Mouse (Mus musculus) cerebellum, adult 2 months (tissue): ENCODE measurements at regions not wholly inside any gene's neighbourhood (a gene's known extent, or its start where the extent isn't known, plus 50 kb on each side); places are given as distances from the start of the nearest gene placed in this dataset.

Source experiments
- DNase-seq, 2 experiments: peaks; one replicate each; pipeline ENCODE4 v3.0.0; 2021
- H3K27ac ChIP-seq: fragments of 200-500 bp; 2 replicates; pipeline ENCODE4 v1.5.1; 2012; ENCODE audit warnings: low read length, control low read depth, inconsistent platforms; ENCODE audit not compliant: insufficient read depth
- H3K27me3 ChIP-seq: fragments of 200-500 bp; 2 replicates; pipeline ENCODE4 v1.6.1; 2012; ENCODE audit warnings: inconsistent platforms, mild to moderate bottlenecking, low read length, moderate library complexity; ENCODE audit not compliant: control insufficient read depth, insufficient read depth
- H3K4me1 ChIP-seq: fragments of 200-500 bp; 2 replicates; pipeline ENCODE4 v1.6.1; 2011; ENCODE audit warnings: low read length; ENCODE audit not compliant: control insufficient read depth, insufficient read depth
- H3K4me3 ChIP-seq: fragments of 200-500 bp; replicated peaks from 2 replicates; pipeline ENCODE3; 2011; ENCODE audit warnings: mild to moderate bottlenecking, low read depth, low read length, control low read depth; ENCODE audit not compliant: insufficient read depth
- CTCF ChIP-seq: fragments of 200-500 bp; IDR thresholded peaks from 2 replicates; pipeline ENCODE4 v1.5.1; 2011; ENCODE audit warnings: low read depth, mild to moderate bottlenecking, control low read depth, low read length, moderate library complexity, borderline replicate concordance; ENCODE audit not compliant: insufficient read depth
- POLR2A ChIP-seq: fragments of 200-500 bp; IDR thresholded peaks from 2 replicates; pipeline ENCODE4 v1.6.1; 2011; ENCODE audit warnings: low read length, control low read depth, borderline replicate concordance; ENCODE audit not compliant: insufficient read depth
- WGBS: fragments of 180-500 bp; shearing (Covaris S2); methylation state at CpG from one replicate; pipeline ENCODE4 v1.1.7; 2018; 5-methylcytosine and 5-hydroxymethylcytosine counted together

- WGBS, result 51% methylated on average over 12 of the region's 12 CpGs
These were observed 166.1 kb upstream of the Spats2l start for GRCm38 (mm10) chr1:57607626-57608422.

DNA sequence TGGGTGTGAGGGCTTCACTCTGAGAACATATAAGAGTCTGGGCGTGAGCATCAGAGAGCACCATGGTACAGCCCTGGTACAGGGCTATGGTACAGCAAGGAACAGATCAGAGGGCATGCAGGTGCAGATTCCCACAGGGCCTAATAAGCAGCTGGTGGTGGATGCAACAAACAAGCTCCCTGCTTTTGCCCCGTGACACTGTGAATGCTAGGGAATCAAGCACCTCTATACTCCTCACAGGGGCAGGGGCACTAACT lies 165.6 kb upstream of the Spats2l start:
- Histone ChIP-seq H3K4me3 (no peak overlapping the region), H3K27me3 (no peaks in the 10 kb centered on the region), H3K4me1 (no peaks in the 10 kb centered on the region), H3K27ac (no peak overlapping the region)
- no peak for DNase-seq
- TF ChIP-seq CTCF (no peak), POLR2A (no peak)
- WGBS, result 43% methylated on average over 2 of the region's 2 CpGs

More at GRCm38 (mm10) chr1:57607626-57608422, 166.1 kb upstream of the Spats2l start:
- H3K27ac ChIP-seq, result no peak overlapping the region
- no peak for DNase-seq
- H3K4me1 ChIP-seq, result no peaks in the 10 kb centered on the region
- TF ChIP-seq POLR2A (no peak), CTCF (no peak)
- no peaks in the 10 kb centered on the region for H3K27me3 ChIP-seq
- no peak overlapping the region for H3K4me3 ChIP-seq

- no peaks in the 10 kb centered on the region for H3K27me3 ChIP-seq
- no peaks in the 10 kb centered on the region for H3K4me1 ChIP-seq
- TF ChIP-seq CTCF, result no peak
- no peak for TF ChIP-seq POLR2A
- H3K27ac ChIP-seq, result no peak overlapping the region
- no peak overlapping the region for H3K4me3 ChIP-seq
- no peak for DNase-seq
- 20% methylated on average over 6 of the region's 6 CpGs for WGBS
These were observed 164.7 kb upstream of the Spats2l start for GRCm38 (mm10) chr1:57609307-57609706.

- no peak overlapping the region for H3K4me3 ChIP-seq
- 58% methylated on average over 4 of the region's 4 CpGs for WGBS
- no peak overlapping the region for H3K27ac ChIP-seq
- DNase-seq, result no peak
- H3K27me3 ChIP-seq, result no peaks in the 10 kb centered on the region
- H3K4me1 ChIP-seq, result no peaks in the 10 kb centered on the region
- TF ChIP-seq CTCF, result no peak
- TF ChIP-seq POLR2A, result no peak
These were observed 161.8 kb upstream of the Spats2l start for GRCm38 (mm10) chr1:57612171-57612570.

- H3K27ac ChIP-seq, result no peak overlapping the region
- H3K4me1 ChIP-seq, result no peaks in the 10 kb centered on the region
- no peak for DNase-seq
- H3K27me3 ChIP-seq, result no peaks in the 10 kb centered on the region
- H3K4me3 ChIP-seq, result no peak overlapping the region
- 38% methylated on average over 17 of the region's 17 CpGs for WGBS
- TF ChIP-seq CTCF, result no peak
- no peak for TF ChIP-seq POLR2A
These were observed 160.8 kb upstream of the Spats2l start for GRCm38 (mm10) chr1:57612931-57613804.

DNA sequence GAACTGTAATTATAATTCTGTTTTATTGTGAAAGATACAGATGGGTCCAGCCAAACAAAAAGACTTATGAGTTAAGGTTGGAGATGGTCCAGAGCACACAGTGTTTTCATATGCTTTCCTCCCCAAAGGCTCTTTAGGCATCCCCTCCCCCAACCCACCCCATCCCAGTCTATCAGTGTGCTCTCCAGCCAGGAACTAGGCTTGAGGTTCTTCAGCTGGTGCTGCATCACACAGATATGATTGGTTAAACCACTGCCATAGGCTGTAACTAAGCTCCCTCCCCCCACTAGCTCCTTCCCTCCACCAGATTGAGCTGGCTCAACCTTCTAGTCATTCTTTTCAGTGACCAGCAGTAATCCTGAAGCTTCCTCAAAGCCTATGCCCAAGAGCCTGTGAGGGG lies 158.8 kb upstream of the Spats2l start:
- TF ChIP-seq CTCF (no peak), POLR2A (no peak)
- Histone ChIP-seq H3K27ac (no peak overlapping the region), H3K4me3 (no peak overlapping the region), H3K27me3 (no peaks in the 10 kb centered on the region), H3K4me1 (no peaks in the 10 kb centered on the region)
- DNase-seq, result no peak

- Histone ChIP-seq H3K4me3 (no peak overlapping the region), H3K27ac (no peak overlapping the region), H3K27me3 (no peaks in the 10 kb centered on the region), H3K4me1 (no peaks in the 10 kb centered on the region)
- no peak for DNase-seq
- TF ChIP-seq CTCF (no peak), POLR2A (no peak)
- 84% methylated on average over 3 of the region's 3 CpGs for WGBS
These were observed 156.6 kb upstream of the Spats2l start for GRCm38 (mm10) chr1:57617316-57617715.

DNA sequence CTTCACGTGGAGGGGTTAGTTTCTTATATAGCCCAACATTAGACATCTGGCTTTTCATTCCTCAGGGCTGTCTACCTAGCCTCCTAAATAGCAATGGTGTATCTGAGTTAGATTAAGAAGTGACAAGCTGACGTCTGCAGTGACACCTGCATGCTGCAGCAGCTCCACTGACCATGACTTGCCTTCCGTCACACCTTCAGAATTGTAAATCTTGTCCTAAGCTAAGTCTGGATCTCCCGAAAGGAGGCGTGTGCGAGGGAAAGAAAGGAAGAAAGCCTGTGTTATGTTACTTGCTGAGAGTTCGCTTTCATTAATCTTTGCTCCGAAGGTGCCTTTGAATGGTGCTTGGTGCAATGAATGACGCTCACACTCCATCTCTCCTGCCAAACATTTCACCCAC lies 151.4 kb upstream of the Spats2l start:
- Histone ChIP-seq H3K4me3 (no peak overlapping the region), H3K27ac (no peak overlapping the region), H3K27me3 (no peaks in the 10 kb centered on the region), H3K4me1 (no peaks in the 10 kb centered on the region)
- no peak for DNase-seq
- no peak for TF ChIP-seq POLR2A
- TF ChIP-seq CTCF, result no peak
- WGBS, result 86% methylated on average over 9 of the region's 9 CpGs
